Mouse (Mus musculus) neural tube, embryonic 11.5 days (tissue): ENCODE results near the gene Tomt. TPM values are rescaled to one million over a fixed set of nuclear protein-coding genes. Genes with fewer than 3 reads are reported as not detected.
A peak's percentile ranks its signal among the peaks of the same experiment; 100 is the strongest.

Experiments used
- ATAC-seq: fragments of 200-750 bp; cut with Nextera tagmentation; 2 replicates; pipeline ENCODE4 v1.8.0; 2017; ENCODE audit warnings: moderate number of reproducible peaks, mild to moderate bottlenecking, moderate TSS enrichment, moderate library complexity; ENCODE audit not compliant: insufficient read depth, low FRiP score, low TSS enrichment
- DNase-seq: peaks from one replicate; pipeline ENCODE4 v3.0.0-alpha.2; 2015; ENCODE audit warnings: low spot score
- H3K27ac ChIP-seq: fragments of 300-500 bp; sonication (generic); 2 replicates; pipeline ENCODE4 v1.5.1; 2014; ENCODE audit warnings: low read depth, mild to moderate bottlenecking, low read length
- H3K27me3 ChIP-seq: fragments of 300-500 bp; sonication (generic); 2 replicates; pipeline ENCODE4 v1.6.1; 2014; ENCODE audit warnings: mild to moderate bottlenecking, low read length, mixed read lengths; ENCODE audit not compliant: control insufficient read depth, insufficient read depth
- H3K36me3 ChIP-seq: fragments of 300-500 bp; sonication (generic); 2 replicates; pipeline ENCODE4 v1.6.1; 2014; ENCODE audit warnings: mild to moderate bottlenecking, low read length, moderate library complexity, mixed read lengths; ENCODE audit not compliant: control insufficient read depth, insufficient read depth
- H3K4me1 ChIP-seq: fragments of 300-500 bp; sonication (generic); 2 replicates; pipeline ENCODE4 v1.6.1; 2014; ENCODE audit warnings: low read length, mixed read lengths; ENCODE audit not compliant: control insufficient read depth, insufficient read depth
- H3K4me2 ChIP-seq: fragments of 300-500 bp; sonication (generic); 2 replicates; pipeline ENCODE4 v1.6.1; 2014; ENCODE audit warnings: low read depth, mild to moderate bottlenecking, moderate library complexity
- H3K4me3 ChIP-seq: fragments of 300-500 bp; sonication (generic); 2 replicates; pipeline ENCODE4 v1.5.1; 2014; ENCODE audit warnings: low read depth, low read length
- H3K9ac ChIP-seq: fragments of 300-500 bp; sonication (generic); 2 replicates; pipeline ENCODE4 v1.6.1; 2014; ENCODE audit warnings: mild to moderate bottlenecking, low read length
- H3K9me3 ChIP-seq: fragments of 300-500 bp; sonication (generic); 2 replicates; pipeline ENCODE4 v1.6.1; 2016; ENCODE audit warnings: low read length; ENCODE audit not compliant: control insufficient read depth
- WGBS: fragments of 180-500 bp; shearing (Covaris S2); extraction: QIAGEN DNeasy Blood & Tissue Kit; methylation state at CpG from one replicate; pipeline ENCODE4 v1.1.7; 2014; 5-methylcytosine and 5-hydroxymethylcytosine counted together
- polyA plus RNA-seq: library from polyadenylated mRNA; unstranded; fragments of >200 nt; fragmentation: Nextera tagmentation; extraction: Ambion mirVana; gene quantifications from 2 replicates; pipeline ENCODE4 v1.2.1, GENCODE M21; 2014

Tomt gene
- polyA plus RNA-seq, 1 experiment from 2014 or later: 1.0 TPM

DNA sequence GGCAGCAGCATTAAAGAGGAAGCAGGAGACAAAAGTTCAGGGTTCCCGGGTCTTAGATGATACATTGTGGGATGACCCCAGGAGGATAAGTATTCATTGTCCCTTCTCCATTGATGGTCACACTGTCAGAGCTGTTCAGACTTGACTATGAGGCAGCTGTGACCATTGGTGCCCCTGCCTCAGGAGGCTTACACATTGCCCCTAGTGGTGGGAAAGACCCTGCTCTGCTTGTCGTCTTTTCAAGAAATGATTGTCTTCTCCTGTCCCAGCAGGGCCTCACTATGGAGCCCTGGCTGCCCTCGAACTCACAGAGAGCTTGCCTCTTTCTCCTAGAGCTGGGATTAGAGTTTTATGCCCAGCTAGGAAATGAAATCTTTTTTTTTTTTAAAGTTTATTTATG lies 5.8 kb upstream of the Tomt start:
- H3K36me3 ChIP-seq: peaks cover 15% of the 10 kb centered on the region
- 60% methylated on average over 3 of the region's 3 CpGs for WGBS

DNA sequence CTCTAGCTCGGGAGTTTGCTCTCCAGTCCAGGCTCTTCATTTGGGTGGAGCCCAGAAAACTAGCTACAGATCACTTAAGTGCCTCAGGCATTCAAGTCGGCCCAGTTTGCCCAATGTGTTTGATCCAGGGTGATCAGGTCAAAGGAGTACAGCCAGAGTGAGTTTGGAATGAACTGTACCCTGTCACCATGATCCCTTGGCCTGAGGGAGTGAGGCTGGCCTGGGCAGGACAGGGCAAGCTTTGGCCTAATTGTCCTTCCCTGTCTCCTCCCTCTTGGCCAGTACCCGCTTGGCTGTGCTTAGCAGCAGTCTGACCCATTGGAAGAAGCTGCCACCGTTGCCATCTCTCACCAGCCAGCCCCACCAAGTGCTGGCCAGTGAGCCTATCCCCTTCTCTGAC lies 4.0 kb upstream of the Tomt start:
- no peak for ATAC-seq
- 86% methylated on average over 4 of the region's 4 CpGs for WGBS
- Histone ChIP-seq H3K9ac (no peak overlapping the region), H3K4me2 (no peak overlapping the region), H3K27ac (no peak overlapping the region), H3K27me3 (no peaks in the 10 kb centered on the region), H3K4me1 (no peaks in the 10 kb centered on the region), H3K4me3 (no peak overlapping the region), H3K36me3 (peaks cover 15% of the 10 kb centered on the region), H3K9me3 (no peaks in the 10 kb centered on the region)
- no peak for DNase-seq

More for the DNA sequence above, 5.8 kb upstream of the Tomt start:
- Histone ChIP-seq H3K9me3 (no peaks in the 10 kb centered on the region), H3K4me3 (no peak overlapping the region), H3K4me2 (no peak overlapping the region), H3K27ac (no peak overlapping the region), H3K9ac (no peak overlapping the region), H3K4me1 (no peaks in the 10 kb centered on the region), H3K27me3 (no peaks in the 10 kb centered on the region)
- DNase-seq: no peak
- no peak for ATAC-seq

DNA sequence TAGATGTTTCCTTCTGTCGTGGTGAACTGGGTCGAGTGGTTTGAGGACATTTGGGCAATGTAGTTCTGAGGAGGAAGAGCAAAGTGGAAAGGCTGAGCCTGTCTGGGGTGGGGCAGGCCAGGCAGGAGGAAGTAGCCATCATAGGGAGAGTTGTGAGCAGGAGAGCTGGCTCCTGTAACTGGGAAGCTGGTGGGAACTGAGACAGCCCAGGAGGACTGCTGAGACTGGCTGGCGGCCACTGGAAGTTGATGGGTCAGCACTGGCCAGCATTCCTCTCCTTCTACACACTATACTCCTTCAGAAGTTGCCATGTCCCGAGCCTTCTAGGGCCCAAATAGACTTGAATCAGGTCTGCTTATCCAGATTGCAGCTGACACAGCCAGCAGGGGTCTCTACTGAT lies 2.2 kb upstream of the Tomt start:
- no peak overlapping the region for H3K27ac ChIP-seq
- H3K9me3 ChIP-seq: no peaks in the 10 kb centered on the region
- peaks cover 15% of the 10 kb centered on the region for H3K36me3 ChIP-seq
- ATAC-seq (no peak), DNase-seq (no peak)
- WGBS: 84% methylated on average over 4 of the region's 4 CpGs
- H3K4me3 ChIP-seq: no peak overlapping the region
- no peaks in the 10 kb centered on the region for H3K4me1 ChIP-seq
- H3K4me2 ChIP-seq: no peak overlapping the region
- H3K27me3 ChIP-seq: no peaks in the 10 kb centered on the region
- H3K9ac ChIP-seq: no peak overlapping the region

DNA sequence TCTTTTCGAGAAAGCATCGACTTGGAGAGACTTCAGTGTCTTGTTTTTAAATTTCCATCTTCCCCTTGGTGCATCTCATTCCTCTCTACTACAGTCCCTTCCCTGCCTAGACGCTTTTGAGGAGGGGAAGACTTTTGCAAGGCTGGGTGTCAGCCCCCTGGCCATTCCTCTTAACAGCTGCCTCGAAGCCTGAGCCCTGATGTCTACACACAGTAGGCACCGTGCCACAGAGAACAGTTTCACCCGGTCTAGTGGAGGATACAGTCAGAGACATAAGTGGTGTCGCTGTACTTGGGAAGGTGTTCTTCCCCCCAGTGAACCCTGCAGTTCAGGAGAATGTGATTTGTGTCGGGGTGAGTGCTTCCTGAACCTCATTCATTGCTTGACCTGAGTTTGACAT lies 537 bp upstream of the Tomt start:
- H3K36me3 ChIP-seq: peaks cover 9% of the 10 kb centered on the region
- peak overlapping the region; percentile 92; the same call in 1 of the 2 replicates for H3K9ac ChIP-seq
- DNase-seq (no peak), ATAC-seq (no peak)
- H3K4me3 ChIP-seq: peak overlapping the region; percentile 75
- H3K4me2 ChIP-seq: peak overlapping the region; percentile 48
- 78% methylated on average over 8 of the region's 8 CpGs for WGBS
- no peak overlapping the region for H3K27ac ChIP-seq
- H3K9me3 ChIP-seq: no peaks in the 10 kb centered on the region
- H3K27me3 ChIP-seq: no peaks in the 10 kb centered on the region
- no peaks in the 10 kb centered on the region for H3K4me1 ChIP-seq

DNA sequence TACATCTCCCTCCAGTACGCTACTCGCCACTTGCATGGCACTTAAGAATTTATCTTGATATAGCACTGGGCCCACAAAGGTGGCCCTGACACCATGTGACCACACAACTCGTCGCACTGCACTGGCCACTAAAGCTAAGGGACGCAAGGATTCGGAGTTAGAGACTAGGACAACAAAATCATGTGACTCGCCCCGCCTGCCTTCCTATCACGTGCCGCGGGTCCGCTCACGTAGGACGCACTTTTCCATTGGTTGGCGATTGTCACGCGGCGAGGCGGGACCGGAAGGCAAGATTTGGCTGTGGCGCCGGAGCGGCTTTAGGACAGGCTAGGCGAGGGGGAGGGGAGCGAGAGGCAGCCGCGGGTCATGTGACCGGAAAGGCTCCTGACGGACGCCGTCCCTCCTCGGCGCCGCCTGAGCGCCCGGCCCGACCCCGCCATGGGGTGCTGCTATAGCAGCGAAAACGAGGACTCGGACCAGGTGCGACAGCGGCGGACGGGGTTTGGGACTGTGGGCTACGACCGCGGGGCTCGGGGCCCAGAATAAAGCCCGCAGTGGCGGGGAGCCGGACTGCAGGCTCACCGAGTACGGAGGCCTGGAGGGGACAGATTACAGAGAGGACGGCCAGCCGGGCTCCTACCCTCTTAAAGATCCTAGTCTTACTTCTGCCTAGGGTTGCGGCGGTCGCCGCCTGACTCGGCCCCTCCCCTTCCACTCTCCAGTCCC lies 435 bp downstream of the Tomt start, which contains the start of gene Lamtor1:
TSS of gene Lamtor1 (plus strand) at position 344 of the 726 bp plus-strand sequence.
- peak within 1 kb of the TSS; percentile 92 for H3K9ac ChIP-seq
- H3K4me2 ChIP-seq: peak within 1 kb of the TSS; percentile 49
- peak; percentile 99 for DNase-seq
- peaks cover 6% of the 10 kb centered on the region for H3K36me3 ChIP-seq
- under 1% methylated on average over 57 of the region's 61 CpGs for WGBS
- H3K4me1 ChIP-seq: no peaks in the 10 kb centered on the region
- peak; percentile 98 for ATAC-seq
- no peaks in the 10 kb centered on the region for H3K27me3 ChIP-seq
- no peaks in the 10 kb centered on the region for H3K9me3 ChIP-seq
- H3K27ac ChIP-seq: peak within 1 kb of the TSS; percentile 93
- H3K4me3 ChIP-seq: peak within 1 kb of the TSS; percentile 75

DNA sequence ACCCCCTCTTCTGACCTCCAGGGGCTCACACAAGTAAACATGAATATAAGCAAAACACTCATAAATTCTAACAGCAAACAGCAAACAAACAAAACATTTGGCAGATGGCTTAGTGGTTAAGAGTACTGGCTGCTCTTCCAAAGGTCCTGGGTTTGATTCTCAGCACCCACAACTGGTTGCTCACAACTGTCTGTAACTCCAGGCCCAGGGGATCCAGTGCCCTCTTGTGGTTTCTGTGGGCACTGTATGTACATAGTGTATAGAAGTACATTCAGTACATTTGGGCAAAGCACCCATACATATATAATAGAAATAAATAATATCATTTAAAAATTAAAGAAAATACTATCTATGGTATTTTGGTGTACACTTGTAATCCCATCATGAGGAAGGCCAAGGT lies 3.3 kb downstream of the Tomt start:
- H3K27ac ChIP-seq: no peak overlapping the region
- no peak for DNase-seq
- no peak for ATAC-seq

DNA sequence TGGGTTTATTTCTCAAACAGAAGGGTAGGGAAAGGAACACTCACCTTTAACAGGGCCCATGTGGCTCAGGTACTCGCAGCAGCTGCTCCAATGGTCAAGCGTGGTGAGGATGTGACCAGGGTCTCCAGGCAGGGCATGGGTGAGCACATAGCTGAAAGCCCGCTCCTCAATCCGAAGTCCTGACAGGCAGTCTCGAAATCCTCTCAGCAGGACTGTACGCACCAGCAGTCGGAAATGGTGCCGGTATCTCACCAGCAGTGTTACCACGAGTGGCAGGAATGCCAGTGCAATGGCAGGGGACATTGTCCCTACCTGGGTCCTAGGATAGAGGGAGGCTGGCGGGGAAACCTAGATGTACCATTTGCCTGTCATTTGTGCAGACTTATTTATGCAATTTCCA lies 4.2 kb downstream of the Tomt start:
- ATAC-seq (no peak), DNase-seq (no peak)
- Histone ChIP-seq H3K27me3 (no peaks in the 10 kb centered on the region), H3K27ac (no peak overlapping the region), H3K4me2 (no peak overlapping the region), H3K9ac (no peak overlapping the region), H3K4me3 (no peak overlapping the region), H3K4me1 (no peaks in the 10 kb centered on the region), H3K9me3 (no peaks in the 10 kb centered on the region), H3K36me3 (peaks cover 2% of the 10 kb centered on the region; the same call in 1 of the 2 replicates)
- WGBS: 88% methylated on average over 10 of the region's 10 CpGs

More for the DNA sequence above, 3.3 kb downstream of the Tomt start:
- no peaks in the 10 kb centered on the region for H3K9me3 ChIP-seq
- no peak overlapping the region for H3K9ac ChIP-seq
- H3K27me3 ChIP-seq: no peaks in the 10 kb centered on the region
- peaks cover 2% of the 10 kb centered on the region; the same call in 1 of the 2 replicates for H3K36me3 ChIP-seq
- no peak overlapping the region for H3K4me2 ChIP-seq
- H3K4me3 ChIP-seq: no peak overlapping the region
- H3K4me1 ChIP-seq: no peaks in the 10 kb centered on the region

DNA sequence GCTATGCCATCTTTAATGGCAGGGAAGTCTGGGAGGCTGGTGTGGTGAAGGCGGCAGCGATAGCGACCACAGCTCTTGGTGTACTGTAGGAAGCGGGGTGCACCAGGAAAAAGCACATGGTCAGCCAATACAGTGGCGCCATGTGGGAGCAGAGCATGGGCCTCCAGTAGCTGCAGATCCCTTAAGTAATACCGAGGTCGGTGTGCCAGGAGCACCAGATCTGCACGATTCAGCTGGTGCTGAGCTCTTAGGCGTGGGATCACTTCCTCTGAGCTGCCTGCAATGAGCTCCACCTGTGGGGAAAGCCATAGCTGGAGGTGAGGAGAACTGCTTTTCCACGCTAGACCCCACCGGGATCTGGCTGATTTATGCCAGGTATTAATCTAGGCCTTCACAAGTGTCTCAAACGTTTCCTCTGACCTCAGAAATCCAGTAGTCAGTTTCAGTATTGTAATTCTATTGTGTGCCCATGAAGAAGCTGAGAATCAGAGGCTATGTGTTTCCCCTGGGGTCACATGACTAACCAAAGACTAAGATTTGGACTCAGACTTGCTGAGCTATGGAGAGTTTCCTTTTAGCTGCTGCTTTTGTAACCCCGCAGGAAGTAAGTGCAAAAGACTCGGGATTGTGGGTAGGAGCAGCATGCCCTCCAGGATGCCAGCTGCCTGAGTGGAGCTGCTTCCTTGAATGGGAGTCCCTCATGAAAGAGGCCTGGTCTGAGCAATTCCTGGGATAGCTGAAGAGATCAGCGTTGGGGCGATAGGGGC lies 5.6 kb downstream of the Tomt start:
- Histone ChIP-seq H3K4me3 (no peak overlapping the region), H3K4me1 (no peaks in the 10 kb centered on the region), H3K9me3 (no peaks in the 10 kb centered on the region), H3K27ac (no peak overlapping the region), H3K9ac (no peak overlapping the region), H3K4me2 (no peak overlapping the region), H3K36me3 (peaks cover 2% of the 10 kb centered on the region; the same call in 1 of the 2 replicates), H3K27me3 (no peaks in the 10 kb centered on the region)
- WGBS: 92% methylated on average over 16 of the region's 16 CpGs
- no peak for ATAC-seq
- DNase-seq: no peak
